Mouse (Mus musculus) midbrain, embryonic 15.5 days (tissue): Measurements from ENCODE around the gene Hdgf. TPM values are rescaled to one million over a fixed set of nuclear protein-coding genes. Genes with fewer than 3 reads are reported as not detected.

Experiments
- polyA plus RNA-seq: library from polyadenylated mRNA; unstranded; fragments of >200 nt; fragmentation: Nextera tagmentation; extraction: Ambion mirVana; gene quantifications from 2 replicates; pipeline ENCODE4 v1.2.1, GENCODE M21; 2015

Gene Hdgf
- polyA plus RNA-seq, 1 experiment from 2014 or later = 173 TPM

Other genes starting within 250 kb of the Hdgf start
- 0.84 and 0.89 TPM in 2 replicates for gene Lrrc71, start 157.7 kb upstream of the Hdgf start, polyA plus RNA-seq
- 1.0 and 1.6 TPM in 2 replicates for gene Ntrk1, start 111.2 kb upstream of the Hdgf start, polyA plus RNA-seq
- 0.66 and 0.69 TPM in 2 replicates for gene Insrr, start 109.4 kb upstream of the Hdgf start, polyA plus RNA-seq
- gene Pear1, start 82.0 kb upstream of the Hdgf start, polyA plus RNA-seq = 8.6 and 9.8 TPM in 2 replicates
- not detected in 2 replicates for gene Sh2d2a, start 59.6 kb upstream of the Hdgf start, polyA plus RNA-seq
- 15.8 and 17.2 TPM in 2 replicates for gene Prcc, start 20.7 kb upstream of the Hdgf start, polyA plus RNA-seq
- gene Mrpl24, start 13.2 kb downstream of the Hdgf start, polyA plus RNA-seq = 51.5 and 55.4 TPM in 2 replicates
- 30.5 and 34.9 TPM in 2 replicates for gene Isg20l2, start 24.0 kb downstream of the Hdgf start, polyA plus RNA-seq
- 23.0 and 23.2 TPM in 2 replicates for gene Rrnad1, start 24.4 kb downstream of the Hdgf start, polyA plus RNA-seq
- 44.8 and 52.1 TPM in 2 replicates for gene Crabp2, start 42.3 kb downstream of the Hdgf start, polyA plus RNA-seq
- gene Nes, start 64.8 kb downstream of the Hdgf start, polyA plus RNA-seq = 33.0 and 40.7 TPM in 2 replicates
- gene Bcan, start 93.9 kb downstream of the Hdgf start, polyA plus RNA-seq = 53.4 and 62.8 TPM in 2 replicates
- 0.71 and 0.82 TPM in 2 replicates for gene Hapln2, start 121.3 kb downstream of the Hdgf start, polyA plus RNA-seq
- 32.0 and 35.3 TPM in 2 replicates for gene Gpatch4, start 136.8 kb downstream of the Hdgf start, polyA plus RNA-seq
- gene Naxe, start 152.2 kb downstream of the Hdgf start, polyA plus RNA-seq = 158 and 159 TPM in 2 replicates
- gene Ttc24, start 172.0 kb downstream of the Hdgf start, polyA plus RNA-seq = not detected in 2 replicates
- gene Iqgap3, start 175.7 kb downstream of the Hdgf start, polyA plus RNA-seq = 2.7 and 3.0 TPM in 2 replicates
- gene Mef2d, start 236.1 kb downstream of the Hdgf start, polyA plus RNA-seq = 23.2 and 25.3 TPM in 2 replicates